Mouse (Mus musculus): ENCODE data around the gene Oas3.

GRCm38 (mm10) chr5:120751206-120751605 lies 26.3 kb downstream of the Oas3 start:
- no peak for TF ChIP-seq POLR2A (IDR thresholded peaks at IDR 0.05; ENCODE audit: extremely low read depth, insufficient read depth, low read length)
- no peak for TF ChIP-seq CTCF (IDR thresholded peaks at IDR 0.05; ENCODE audit: extremely low read depth, insufficient read depth, low read length)
